Mouse (Mus musculus): Measurements from ENCODE around the gene Tst.

GRCm38 (mm10) chr15:78414157-78414556, 8.4 kb upstream of the Tst start:
- TF ChIP-seq CTCF (IDR thresholded peaks at IDR 0.05; ENCODE audit: low read depth, low read length) (no peak), GATA1 (IDR thresholded peaks at IDR 0.05; ENCODE audit: borderline replicate concordance, low read length) (no peak), TAL1 (conservative IDR thresholded peaks at IDR 0.05; ENCODE audit: low read depth, low read length) (no peak), POLR2AphosphoS5 (IDR thresholded peaks at IDR 0.05; ENCODE audit: insufficient replicate concordance, low read depth, low read length) (no peak)

All from G1E (cell line).